Mouse (Mus musculus) heart, embryonic 14.5 days (tissue): ENCODE data around the gene Dph3. TPM values are rescaled to one million over a fixed set of nuclear protein-coding genes. Genes with fewer than 3 reads are reported as not detected.
A peak's percentile ranks its signal among the peaks of the same experiment; 100 is the strongest.
"Not testable (repeated sequence)": the region's sequence is repeated elsewhere in the genome, so short reads cannot be mapped to it uniquely, and the experiment has no call there.

Experiments
- ATAC-seq: fragments of 200-750 bp; cut with Nextera tagmentation; 2 replicates; pipeline ENCODE4 v1.8.0; 2017; ENCODE audit warnings: low read depth, moderate TSS enrichment; ENCODE audit not compliant: insufficient number of reproducible peaks, insufficient read depth, low FRiP score
- H3K27ac ChIP-seq, 2 experiments: fragments of 200-500 bp in 1 of 2; fragments of 300-500 bp in 1 of 2; sonication (generic) in 1 of 2; replicated peaks in 1 of 2; 2 replicates each; pipeline ENCODE4 v1.5.1; 2012 to 2014; ENCODE audit warnings: low read depth in 2 of 2, low read length in 2 of 2, control low read depth in 1 of 2, mild to moderate bottlenecking in 1 of 2, mixed read lengths in 1 of 2; ENCODE audit not compliant: control insufficient read depth in 1 of 2, insufficient read depth in 1 of 2
- H3K27me3 ChIP-seq: fragments of 300-500 bp; sonication (generic); 2 replicates; pipeline ENCODE4 v1.6.1; 2014; ENCODE audit warnings: mild to moderate bottlenecking, low read length, control low read depth; ENCODE audit not compliant: control insufficient read depth, insufficient read depth
- H3K36me3 ChIP-seq: fragments of 300-500 bp; sonication (generic); 2 replicates; pipeline ENCODE4 v1.6.1; 2014; ENCODE audit warnings: mild to moderate bottlenecking, control low read depth, low read length, mixed read lengths; ENCODE audit not compliant: control insufficient read depth, insufficient read depth
- H3K4me1 ChIP-seq, 2 experiments: fragments of 200-500 bp in 1 of 2; fragments of 300-500 bp in 1 of 2; sonication (generic) in 1 of 2; 2 replicates each; pipeline ENCODE4 v1.6.1; 2012 to 2014; ENCODE audit warnings: low read length in 2 of 2, control low read depth in 1 of 2, mixed read lengths in 1 of 2; ENCODE audit not compliant: control insufficient read depth in 2 of 2, insufficient read depth in 2 of 2
- H3K4me2 ChIP-seq: fragments of 300-500 bp; sonication (generic); 2 replicates; pipeline ENCODE4 v1.6.1; 2014; ENCODE audit warnings: mild to moderate bottlenecking, low read length
- H3K4me3 ChIP-seq, 2 experiments: fragments of 200-500 bp in 1 of 2; fragments of 300-500 bp in 1 of 2; sonication (generic) in 1 of 2; 2 replicates each; pipeline ENCODE4 v1.5.1; 2012 to 2014; ENCODE audit warnings: low read length in 2 of 2, mild to moderate bottlenecking in 2 of 2, control low read depth in 1 of 2, low read depth in 1 of 2, moderate library complexity in 1 of 2; ENCODE audit not compliant: control insufficient read depth in 1 of 2, insufficient read depth in 1 of 2
- H3K9ac ChIP-seq: fragments of 300-500 bp; sonication (generic); 2 replicates; pipeline ENCODE4 v1.6.1; 2014; ENCODE audit warnings: mild to moderate bottlenecking, low read length
- H3K9me3 ChIP-seq: fragments of 300-500 bp; sonication (generic); 2 replicates; pipeline ENCODE4 v1.6.1; 2016; ENCODE audit warnings: low read length, control low read depth; ENCODE audit not compliant: control insufficient read depth
- WGBS: fragments of 180-500 bp; shearing (Covaris S2); extraction: QIAGEN DNeasy Blood & Tissue Kit; methylation state at CpG from one replicate; pipeline ENCODE4 v1.1.7; 2014; 5-methylcytosine and 5-hydroxymethylcytosine counted together
- polyA plus RNA-seq: library from polyadenylated mRNA; unstranded; fragments of >200 nt; fragmentation: Nextera tagmentation; extraction: Ambion mirVana; gene quantifications from 2 replicates; pipeline ENCODE4 v1.2.1, GENCODE M21; 2014

Dph3 gene
- polyA plus RNA-seq, 1 experiment from 2014 or later = 93.4 TPM

DNA sequence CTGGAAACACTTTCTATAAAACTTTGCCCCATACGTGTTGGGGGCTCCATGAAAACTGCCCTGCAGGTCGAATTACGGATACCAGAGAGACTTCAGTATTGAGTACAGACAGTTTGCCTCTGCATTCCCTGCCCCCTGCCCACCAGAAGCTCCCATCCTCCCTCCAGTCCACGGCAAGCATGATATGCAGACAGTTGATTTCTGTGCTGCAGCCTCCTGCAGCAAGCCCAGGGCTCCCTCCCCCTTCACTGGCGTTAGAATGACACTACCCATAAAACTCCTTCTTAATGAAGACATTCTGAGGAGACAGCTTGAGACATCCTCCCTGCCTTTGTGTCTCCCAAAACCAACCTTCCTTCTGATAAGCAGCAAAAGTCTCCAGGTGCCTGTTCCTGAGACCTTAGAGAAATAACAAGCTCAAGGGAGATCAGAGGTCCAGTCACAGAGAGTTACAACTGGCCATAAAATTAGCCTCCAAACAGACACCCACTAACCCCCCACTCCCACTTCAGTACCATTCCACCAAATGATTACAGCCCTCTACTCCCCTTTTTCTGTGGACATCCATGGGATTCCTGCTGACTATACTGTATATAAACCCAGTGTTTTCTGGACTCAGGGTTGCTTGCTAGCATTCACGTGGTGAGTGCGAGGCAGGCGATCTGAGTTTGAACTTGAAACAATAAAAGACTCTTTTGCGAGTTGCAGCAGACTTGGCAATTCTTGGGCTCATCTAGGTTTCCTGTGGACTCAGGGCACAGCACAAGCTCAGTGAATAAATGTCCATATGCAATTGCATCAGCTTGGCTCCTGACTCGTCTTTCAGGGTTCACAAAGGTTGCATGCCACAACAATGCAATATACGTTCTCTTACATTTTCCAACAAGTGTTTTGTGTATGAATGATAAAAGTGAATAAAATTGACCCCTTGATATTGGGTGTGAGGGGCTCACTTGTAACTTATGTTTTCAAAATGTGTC, 35.7 kb upstream of the Dph3 start:
- Histone ChIP-seq H3K9ac (no peak overlapping the region), H3K27me3 (no peaks in the 10 kb centered on the region), H3K27ac (peak overlapping the region in 1 of 2 experiments; percentile 37; a peak in 1 of 4 replicates), H3K36me3 (no peaks in the 10 kb centered on the region), H3K4me1 (no peaks in the 10 kb centered on the region), H3K9me3 (no peaks in the 10 kb centered on the region), H3K4me3 (no peak overlapping the region), H3K4me2 (no peak overlapping the region)
- ATAC-seq = no peak
- 67% methylated on average over 11 of the region's 11 CpGs for WGBS

- H3K4me2 ChIP-seq, H3K27ac ChIP-seq, H3K9me3 ChIP-seq, H3K9ac ChIP-seq, H3K4me3 ChIP-seq, ATAC-seq, H3K36me3 ChIP-seq, H3K27me3 ChIP-seq, H3K4me1 ChIP-seq: not testable (repeated sequence)
- WGBS = 91% methylated on average over 9 of the region's 10 CpGs
These were observed 26.6 kb upstream of the Dph3 start for GRCm38 (mm10) chr14:32112124-32112523.

DNA sequence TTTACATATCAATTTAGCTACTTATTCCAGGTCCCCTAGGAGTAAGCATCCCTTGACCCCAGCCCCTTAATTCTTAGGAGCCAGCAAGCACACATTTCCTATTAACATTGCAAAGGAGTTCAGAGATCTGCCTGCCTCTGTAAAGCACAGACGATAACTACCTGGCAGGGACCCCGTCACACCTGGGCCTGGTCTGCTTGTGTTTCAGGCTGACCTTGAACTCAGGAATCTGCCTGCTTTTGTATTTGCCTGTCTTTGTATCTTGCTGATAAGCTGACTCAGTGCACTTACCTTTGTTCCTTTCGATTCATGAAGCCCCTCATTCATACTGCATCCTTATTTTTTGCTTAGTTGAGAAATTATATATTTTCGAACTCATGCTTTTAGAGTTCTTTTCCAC, 21.4 kb upstream of the Dph3 start:
- Histone ChIP-seq H3K4me2 (no peak overlapping the region), H3K36me3 (peaks cover 22% of the 10 kb centered on the region), H3K9ac (no peak overlapping the region), H3K27me3 (no peaks in the 10 kb centered on the region), H3K27ac (no peak overlapping the region), H3K4me3 (no peak overlapping the region), H3K4me1 (peaks cover 3 to 7% of the 10 kb centered on the region in 2 experiments; a peak in 2 of 4 replicates), H3K9me3 (no peaks in the 10 kb centered on the region)
- 89% methylated on average over 4 of the region's 4 CpGs for WGBS
- no peak for ATAC-seq

DNA sequence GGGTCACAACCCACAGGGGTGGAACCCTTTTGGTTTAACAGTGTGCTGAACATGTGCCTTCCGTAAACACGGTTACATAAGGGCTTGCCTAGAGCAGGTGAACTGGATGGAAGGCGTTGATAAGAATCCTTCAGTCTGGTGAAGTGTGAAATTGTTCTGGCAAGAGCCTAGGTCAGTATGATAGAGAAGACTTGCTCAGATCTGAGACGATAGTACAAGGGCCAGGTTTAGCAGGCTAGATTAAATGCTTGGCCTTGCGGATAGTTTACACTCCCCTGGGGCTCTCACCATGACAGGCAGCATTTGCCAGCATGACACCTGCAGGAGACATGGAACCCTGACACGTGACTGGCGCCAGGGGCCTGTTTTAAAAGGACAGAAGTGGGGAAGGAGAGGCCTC, 20.1 kb upstream of the Dph3 start:
- Histone ChIP-seq H3K9me3 (no peaks in the 10 kb centered on the region), H3K27ac (no peak overlapping the region), H3K9ac (no peak overlapping the region), H3K36me3 (peaks cover 33% of the 10 kb centered on the region), H3K4me2 (no peak overlapping the region), H3K4me3 (no peak overlapping the region), H3K4me1 (peaks cover 3 to 7% of the 10 kb centered on the region in 2 experiments; a peak in 2 of 4 replicates), H3K27me3 (no peaks in the 10 kb centered on the region)
- ATAC-seq = no peak
- 31% methylated on average over 7 of the region's 7 CpGs for WGBS

DNA sequence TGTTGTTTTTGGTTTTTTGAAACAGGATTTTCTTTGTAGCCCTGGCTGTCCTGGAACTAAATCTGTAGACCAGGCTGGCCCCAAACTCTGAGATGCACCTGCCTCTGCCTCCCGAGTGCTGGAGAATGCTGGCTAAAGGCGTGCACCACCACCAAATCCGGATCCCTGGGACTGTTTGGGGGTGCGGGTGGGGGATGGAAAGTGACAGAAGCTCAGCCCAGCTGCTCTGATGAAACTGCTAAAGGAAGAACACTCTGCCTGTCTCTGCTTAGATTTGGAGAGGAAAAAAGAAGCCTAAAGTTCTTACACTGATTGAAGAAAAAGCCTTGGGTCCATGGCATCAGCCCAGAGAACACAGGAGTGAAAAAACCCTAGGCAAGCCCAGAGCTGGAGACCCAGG, 18.0 kb upstream of the Dph3 start:
- Histone ChIP-seq H3K9ac (no peak overlapping the region), H3K4me2 (no peak overlapping the region), H3K36me3 (peaks cover 55% of the 10 kb centered on the region), H3K27ac (no peak overlapping the region), H3K4me3 (no peak overlapping the region), H3K4me1 (peaks cover 3 to 7% of the 10 kb centered on the region in 2 experiments; a peak in 2 of 4 replicates), H3K9me3 (no peaks in the 10 kb centered on the region), H3K27me3 (no peaks in the 10 kb centered on the region)
- WGBS = 78% methylated on average over 4 of the region's 4 CpGs
- no peak for ATAC-seq

DNA sequence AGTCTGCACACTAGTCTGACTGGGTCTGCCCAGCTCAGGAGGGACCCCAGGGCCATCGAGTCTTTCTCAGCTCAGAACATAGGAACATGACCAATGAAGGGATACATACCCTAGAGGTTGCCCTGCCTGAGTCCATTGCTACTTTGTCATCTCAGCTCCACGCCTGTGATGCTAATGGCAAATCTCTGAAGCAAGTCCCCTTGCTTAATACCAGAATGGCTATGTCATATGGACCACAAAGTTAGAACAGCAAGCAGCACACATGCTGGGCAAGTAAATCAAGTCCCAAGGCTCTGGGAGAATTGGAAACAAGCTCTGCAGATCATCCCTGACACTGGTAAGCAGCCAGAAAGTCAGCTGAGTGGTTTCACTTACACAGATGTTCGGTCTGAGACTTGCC, 13.4 kb upstream of the Dph3 start:
- H3K4me3 ChIP-seq = no peak overlapping the region
- ATAC-seq = no peak
- 93% methylated on average over 3 of the region's 3 CpGs for WGBS
- H3K27ac ChIP-seq = no peak overlapping the region
- peaks cover 96% of the 10 kb centered on the region for H3K36me3 ChIP-seq
- H3K4me2 ChIP-seq = no peak overlapping the region
- no peaks in the 10 kb centered on the region for H3K27me3 ChIP-seq
- no peaks in the 10 kb centered on the region for H3K9me3 ChIP-seq
- H3K4me1 ChIP-seq = peaks cover 0 to 5% of the 10 kb centered on the region in 2 experiments; a peak in 3 of 4 replicates
- no peak overlapping the region for H3K9ac ChIP-seq

GRCm38 (mm10) chr14:32097691-32098090, 12.2 kb upstream of the Dph3 start:
- Histone ChIP-seq H3K9ac (no peak overlapping the region), H3K9me3 (no peaks in the 10 kb centered on the region), H3K4me2 (no peak overlapping the region), H3K27ac (no peak overlapping the region), H3K36me3 (peaks cover 91% of the 10 kb centered on the region), H3K4me1 (peaks cover 4 to 16% of the 10 kb centered on the region in 2 experiments), H3K27me3 (no peaks in the 10 kb centered on the region), H3K4me3 (no peak overlapping the region)
- ATAC-seq = no peak
- 94% methylated on average over 7 of the region's 7 CpGs for WGBS
